Mouse (Mus musculus): ENCODE data around the gene Plcb1.

- TF ChIP-seq HCFC1 (IDR thresholded peaks at IDR 0.05; ENCODE audit: borderline replicate concordance, insufficient read depth, low read length) = no peak
- TF ChIP-seq ZNF384 (IDR thresholded peaks at IDR 0.05; ENCODE audit: low read depth, low read length) = no peak
Measured at GRCm38 (mm10) chr2:135454015-135454414, 668.1 kb downstream of the Plcb1 start.
